Mouse (Mus musculus): ENCODE measurements around the gene Lmx1b.

DNA sequence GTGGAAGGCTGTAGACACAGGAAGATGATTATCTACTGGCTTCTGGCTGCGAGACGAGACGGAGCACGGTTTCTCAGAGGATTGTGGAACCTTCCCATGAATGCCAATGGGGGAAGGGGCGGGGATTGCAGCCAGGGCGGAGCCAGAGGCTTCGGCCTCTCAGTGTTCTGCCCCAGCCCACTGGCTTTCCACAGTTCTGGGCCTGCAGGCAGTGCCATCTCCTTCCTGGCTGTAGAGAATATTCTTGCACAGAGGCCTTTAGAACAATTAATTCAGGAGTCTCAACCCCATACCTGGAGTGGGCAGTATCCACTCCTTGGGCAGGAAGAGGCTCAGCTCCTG is 18.9 kb upstream of the Lmx1b start:
- TF ChIP-seq FLI1 (IDR thresholded peaks at IDR 0.05; ENCODE audit: low read length), result no peak
- no peak for TF ChIP-seq GATA1 (IDR thresholded peaks at IDR 0.05; ENCODE audit: borderline replicate concordance, low read length)

Data from megakaryocyte, embryonic 14.5 days (primary cell).